Mouse (Mus musculus): Measurements from ENCODE around the gene Ocln. TPM values are rescaled to one million over a fixed set of nuclear protein-coding genes. Genes with fewer than 3 reads are reported as not detected.
"Not testable (repeated sequence)": the region's sequence is repeated elsewhere in the genome, so short reads cannot be mapped to it uniquely, and the experiment has no call there.

Ocln gene
- total RNA-seq, 2 experiments from 2014 or later: 11.2 to 12.3 TPM

GRCm38 (mm10) chr13:100494370-100494769, 58.1 kb downstream of the Ocln start:
- not testable (repeated sequence) for DNase-seq (ENCODE audit: low spot score in 2 of 2)

- no peak for DNase-seq (ENCODE audit: low spot score in 2 of 2)
Measured at GRCm38 (mm10) chr13:100493313-100493712, 59.2 kb downstream of the Ocln start.

DNA sequence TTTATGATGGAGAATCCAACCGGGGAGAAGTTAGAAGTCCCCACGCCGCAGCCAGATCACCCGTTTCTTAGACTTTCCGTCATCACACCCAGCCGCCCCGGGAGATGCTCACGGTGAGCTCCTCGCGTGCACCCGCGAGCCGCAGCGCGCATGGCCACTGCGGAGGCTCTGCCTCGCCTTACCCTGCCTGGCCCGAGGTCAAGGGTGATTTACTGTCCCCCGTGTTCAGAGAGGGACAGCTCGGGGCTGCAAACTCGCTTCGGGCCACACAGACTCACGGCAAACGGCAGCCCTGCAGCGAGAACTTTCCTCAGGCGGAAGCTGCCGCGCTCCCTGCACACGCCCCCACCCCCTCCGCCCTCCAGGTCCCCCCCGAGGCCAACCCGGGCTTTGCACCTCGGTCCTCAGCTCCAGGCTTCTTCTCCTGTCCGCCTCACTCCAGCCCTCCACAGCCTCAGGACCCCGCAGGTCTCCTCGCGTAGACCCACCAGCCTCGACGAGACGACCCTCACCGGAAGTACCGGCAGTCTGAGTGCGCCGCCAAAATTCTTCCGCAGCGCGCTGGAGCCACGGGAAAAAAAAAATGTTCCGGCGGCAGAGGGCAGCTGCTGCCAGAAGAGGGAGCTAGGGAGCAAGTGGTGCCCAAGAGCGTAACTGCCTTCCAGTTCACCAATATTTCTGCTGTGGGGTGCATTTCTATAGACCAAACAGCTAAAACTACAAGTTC, 60.3 kb downstream of the Ocln start, which contains the start of gene Gtf2h2:
Gene Gtf2h2 (minus strand): TSS at position 519 of the 727 bp plus-strand sequence.
- DNase-seq (ENCODE audit: low spot score in 2 of 2): peak; percentile 79 to 89

- no peak for DNase-seq (ENCODE audit: low spot score in 2 of 2)
Measured at GRCm38 (mm10) chr13:100491623-100492022, 60.9 kb downstream of the Ocln start.

DNA sequence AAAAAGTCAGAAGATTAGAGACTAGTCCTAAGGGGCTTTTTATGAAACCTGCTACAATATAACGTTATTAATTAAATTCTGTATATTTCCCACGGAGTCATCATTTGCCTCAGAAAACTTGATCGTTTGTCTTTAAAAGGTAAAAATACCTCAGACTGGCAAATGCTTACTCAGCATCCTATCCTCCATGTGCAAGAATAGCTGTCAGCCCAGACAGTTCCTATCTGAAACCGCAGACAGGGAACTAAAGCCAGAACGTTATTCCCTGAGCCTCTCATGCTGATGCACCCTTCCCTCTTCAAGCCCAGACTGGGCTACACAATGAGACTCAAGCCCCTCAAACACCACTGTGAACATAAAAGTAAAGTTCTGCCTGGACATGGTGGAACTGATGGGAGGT, 62.1 kb downstream of the Ocln start:
- DNase-seq (ENCODE audit: low spot score in 2 of 2): no peak

GRCm38 (mm10) chr13:100483610-100484009, 68.9 kb downstream of the Ocln start:
- DNase-seq (ENCODE audit: low spot score in 2 of 2): no peak

- DNase-seq (ENCODE audit: low spot score in 2 of 2): no peak
Measured at GRCm38 (mm10) chr13:100463527-100464222, 88.8 kb downstream of the Ocln start.

- DNase-seq (ENCODE audit: low spot score in 2 of 2): no peak
Measured at GRCm38 (mm10) chr13:100461336-100461735, 91.2 kb downstream of the Ocln start.

- DNase-seq (ENCODE audit: low spot score in 2 of 2): not testable (repeated sequence)
Measured at GRCm38 (mm10) chr13:100452415-100453127, 99.9 kb downstream of the Ocln start, which contains the start of gene Naip1. Gene Naip1, minus strand, starts transcription at chr13:100452869.

DNA sequence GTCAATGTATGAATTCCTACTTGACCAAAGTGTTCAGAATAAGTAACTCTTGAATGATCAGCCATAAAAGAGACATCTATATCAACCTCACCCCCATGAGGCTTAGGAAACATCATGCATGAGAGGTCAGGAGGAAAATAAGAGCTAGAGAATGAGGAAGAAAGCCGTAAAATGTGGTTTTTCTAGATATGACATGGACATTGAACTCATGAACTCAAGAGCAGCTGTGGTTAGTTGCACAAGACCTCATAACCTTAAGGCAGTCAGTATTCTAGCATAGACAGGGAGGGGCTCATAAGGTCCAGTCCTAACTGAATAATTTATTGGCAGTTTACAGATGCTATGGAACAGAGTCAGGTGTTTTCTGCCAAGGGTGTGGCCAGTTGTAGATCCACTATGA, 103.0 kb downstream of the Ocln start:
- no peak for DNase-seq (ENCODE audit: low spot score in 2 of 2)

Other genes with a start within 250 kb of the Ocln start
- under 1 TPM; 0.20 to 0.22 TPM for gene Naip6, start 235.0 kb downstream of the Ocln start, total RNA-seq (2021)
- gene Naip1, start 99.8 kb downstream of the Ocln start, total RNA-seq (2021): under 1 TPM; 0.15 to 0.22 TPM
- gene Gtf2h2, start 60.1 kb downstream of the Ocln start, total RNA-seq (2021): 10 to 100 TPM; 42.5 to 50.8 TPM
- gene Marveld2, start 64.3 kb upstream of the Ocln start, total RNA-seq (2021): 1 to 10 TPM; 1.3 to 1.8 TPM
- gene Ak6, start 98.3 kb upstream of the Ocln start, total RNA-seq (2021): 10 to 100 TPM; 82.6 to 88.7 TPM
- 10 to 100 TPM; 13.0 to 14.8 TPM for gene Rad17, start 98.3 kb upstream of the Ocln start, total RNA-seq (2021)
- gene Taf9, start 98.9 kb upstream of the Ocln start, total RNA-seq (2021): 10 to 100 TPM; 21.9 to 24.9 TPM
- gene Ccdc125, start 117.0 kb upstream of the Ocln start, total RNA-seq (2021): under 1 TPM in 1 of 2 experiments, not detected in 1; 0.25 TPM
- 10 to 100 TPM; 35.8 to 40.1 TPM for gene Cdk7, start 178.2 kb upstream of the Ocln start, total RNA-seq (2021)
- gene Mrps36, start 191.9 kb upstream of the Ocln start, total RNA-seq (2021): 10 to 100 TPM; 51.6 to 52.8 TPM
- gene Cenph, start 223.2 kb upstream of the Ocln start, total RNA-seq (2021): not detected
- under 1 TPM; 0.37 to 0.58 TPM for gene Ccnb1, start 233.9 kb upstream of the Ocln start, total RNA-seq (2021)

All from layer of hippocampus, adult 18-20 months (tissue).